ENCODE assay signal across 8 mouse cellular contexts in genomic region chr13:107600331-107601131, GRCm38 (mm10).
DNase-seq lines count a peak whose midpoint lies in the region; ATAC-seq lines count a peak whose summit lies in the region.

No protein-coding gene starts in this region.

- peak; percentile 21 to 22 for DNase-seq in cerebellum, postnatal 10 days
- peak; percentile 69 for DNase-seq in forebrain, embryonic 14.5 days (ENCODE audit: low spot score)
- DNase-seq in spleen, adult 18-20 months, result no peak
- no peak for DNase-seq in left cerebral cortex, adult 8-10 months (ENCODE audit: low spot score in 2 of 2)

- H3K36me3 ChIP-seq in forebrain, embryonic 14.5 days (ENCODE audit: control insufficient read depth, insufficient read depth, low read length), result no peaks in the 10 kb centered on the region
- no peaks in the 10 kb centered on the region for H3K36me3 ChIP-seq in intestine, embryonic 15.5 days
- no peaks in the 10 kb centered on the region for H3K36me3 ChIP-seq in liver, embryonic 15.5 days (replicated peaks)
- no peaks in the 10 kb centered on the region for H3K36me3 ChIP-seq in neural tube, embryonic 12.5 days

- WGBS in forebrain, embryonic 14.5 days, result 38% methylated on average over 21 of the region's 22 CpGs
- WGBS in intestine, embryonic 15.5 days, result 29% methylated on average over 22 of the region's 22 CpGs
- WGBS in liver, embryonic 15.5 days (ENCODE audit: insufficient replicate concordance), result 31% methylated on average over 22 of the region's 22 CpGs
- WGBS in neural tube, embryonic 12.5 days, result 27% methylated on average over 20 of the region's 22 CpGs

- no peak overlapping the region for H3K4me3 ChIP-seq in forebrain, embryonic 14.5 days (ENCODE audit: low read depth, low read length)
- H3K4me3 ChIP-seq in intestine, embryonic 15.5 days (replicated peaks), result no peak overlapping the region
- no peak overlapping the region for H3K4me3 ChIP-seq in liver, embryonic 15.5 days (replicated peaks)
- no peak overlapping the region for H3K4me3 ChIP-seq in neural tube, embryonic 12.5 days

- H3K9ac ChIP-seq in forebrain, embryonic 14.5 days (ENCODE audit: low read length), result no peak overlapping the region
- H3K9ac ChIP-seq in intestine, embryonic 15.5 days, result no peak overlapping the region
- H3K9ac ChIP-seq in liver, embryonic 15.5 days, result no peak overlapping the region
- H3K9ac ChIP-seq in neural tube, embryonic 12.5 days, result no peak overlapping the region

- no peak for ATAC-seq in cerebellum, adult (ENCODE audit: insufficient number of reproducible peaks, low FRiP score, low TSS enrichment)
- ATAC-seq in forebrain, embryonic 14.5 days, result peak; percentile 66
- ATAC-seq in intestine, embryonic 15.5 days, result peak; percentile 78
- peak; percentile 56 for ATAC-seq in liver, embryonic 15.5 days (ENCODE audit: insufficient read depth)
- ATAC-seq in neural tube, embryonic 12.5 days (ENCODE audit: low FRiP score, low read depth), result peak; percentile 58

- H3K27ac ChIP-seq in forebrain, embryonic 14.5 days (ENCODE audit: low read depth, low read length), result no peak overlapping the region
- no peak overlapping the region for H3K27ac ChIP-seq in intestine, embryonic 15.5 days
- no peak overlapping the region for H3K27ac ChIP-seq in liver, embryonic 15.5 days (replicated peaks)
- H3K27ac ChIP-seq in neural tube, embryonic 12.5 days, result no peak overlapping the region

- H3K27me3 ChIP-seq in forebrain, embryonic 14.5 days (replicated peaks; ENCODE audit: control insufficient read depth, insufficient read depth, low read length), result no peaks in the 10 kb centered on the region
- no peaks in the 10 kb centered on the region for H3K27me3 ChIP-seq in intestine, embryonic 15.5 days (replicated peaks)
- H3K27me3 ChIP-seq in liver, embryonic 15.5 days, result no peaks in the 10 kb centered on the region; the same call in 1 of the 2 replicates
- H3K27me3 ChIP-seq in neural tube, embryonic 12.5 days (replicated peaks), result no peaks in the 10 kb centered on the region; the same call in 1 of the 2 replicates

- 0 out of 2 replicates have a peak, but pooled peaks cover 2% of the 10 kb centered on the region for H3K9me3 ChIP-seq in forebrain, embryonic 14.5 days (replicated peaks; ENCODE audit: control insufficient read depth, low read length)
- no peaks in the 10 kb centered on the region for H3K9me3 ChIP-seq in intestine, embryonic 15.5 days
- no peaks in the 10 kb centered on the region for H3K9me3 ChIP-seq in liver, embryonic 15.5 days (replicated peaks)
- H3K9me3 ChIP-seq in neural tube, embryonic 12.5 days, result peaks cover 7% of the 10 kb centered on the region; the same call in 1 of the 2 replicates

- H3K4me2 ChIP-seq in forebrain, embryonic 14.5 days (ENCODE audit: low read length), result peak overlapping the region; percentile 16
- H3K4me2 ChIP-seq in intestine, embryonic 15.5 days (replicated peaks), result peak overlapping the region; percentile 42
- peak overlapping the region; percentile 30 for H3K4me2 ChIP-seq in liver, embryonic 15.5 days
- H3K4me2 ChIP-seq in neural tube, embryonic 12.5 days (replicated peaks), result peak overlapping the region; percentile 45

- H3K4me1 ChIP-seq in forebrain, embryonic 14.5 days (ENCODE audit: control insufficient read depth, insufficient read depth, low read length), result peaks cover 4% of the 10 kb centered on the region; the same call in 1 of the 2 replicates
- 0 out of 2 replicates have a peak, but pooled peaks cover 6% of the 10 kb centered on the region for H3K4me1 ChIP-seq in intestine, embryonic 15.5 days (replicated peaks)
- H3K4me1 ChIP-seq in liver, embryonic 15.5 days (replicated peaks), result 0 out of 2 replicates have a peak, but pooled peaks cover 4% of the 10 kb centered on the region
- H3K4me1 ChIP-seq in neural tube, embryonic 12.5 days, result peaks cover 23% of the 10 kb centered on the region

Comparison
In these comparisons a context has a peak if more than half of its experiments do, and no peak if none do; other contexts are left out.
1. DNase-seq: peak in cerebellum, postnatal 10 days (2 of 2) and forebrain, embryonic 14.5 days (single experiment); none in spleen, adult 18-20 months (0 of 2) and left cerebral cortex, adult 8-10 months (0 of 2).
2. Peak in every context shown above with its lines, with median percentiles within 50 percentile points of each other: H3K4me2 ChIP-seq.